Mouse (Mus musculus): Measurements from ENCODE around the gene C1qtnf6. TPM values are rescaled to one million over a fixed set of nuclear protein-coding genes. Genes with fewer than 3 reads are reported as not detected.

Gene C1qtnf6
- 35.7 and 62.6 TPM in 2 replicates for polyA plus RNA-seq (2015; fragmentation: Nextera tagmentation; extraction: Ambion mirVana)

DNA sequence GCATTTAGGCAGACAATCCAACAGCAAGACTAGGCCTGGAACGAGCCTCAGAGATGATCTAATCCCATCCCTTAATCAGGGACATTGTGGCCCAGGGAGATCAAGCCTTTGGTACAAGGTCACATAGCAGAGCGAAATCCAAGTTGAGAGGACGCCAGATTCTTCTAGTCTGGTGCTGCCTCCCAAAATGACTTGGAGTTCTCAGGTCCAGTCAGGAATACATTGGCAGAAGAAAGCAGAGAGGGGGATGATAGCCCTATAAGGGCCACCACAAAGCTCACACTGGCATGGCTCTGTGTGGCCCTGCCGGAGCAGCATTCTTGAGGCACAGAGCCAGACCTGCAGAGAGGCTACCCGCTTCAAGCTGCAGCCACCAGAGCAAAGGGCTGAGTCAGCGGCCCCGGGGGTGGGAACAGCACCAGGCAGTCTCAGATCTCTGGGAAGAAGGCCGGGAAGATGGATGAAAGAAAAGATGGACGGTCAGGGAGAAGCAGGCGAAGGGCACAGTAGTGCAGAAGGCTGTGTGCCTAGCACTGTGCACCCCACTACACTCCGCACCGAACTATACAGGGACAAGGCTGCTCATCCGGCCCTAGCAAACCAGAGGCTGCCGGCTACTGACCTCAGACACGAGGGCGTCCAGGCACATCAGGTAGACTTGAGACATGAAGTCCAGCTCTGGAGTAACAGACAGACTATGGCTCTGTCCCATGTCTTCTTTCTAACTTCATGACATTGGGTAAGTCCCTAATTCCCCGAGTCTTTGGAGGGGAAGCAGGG, at the start of gene C1qtnf6:
Gene C1qtnf6, minus strand, starts transcription at position 746 of the 780 bp plus-strand sequence.

DNA sequence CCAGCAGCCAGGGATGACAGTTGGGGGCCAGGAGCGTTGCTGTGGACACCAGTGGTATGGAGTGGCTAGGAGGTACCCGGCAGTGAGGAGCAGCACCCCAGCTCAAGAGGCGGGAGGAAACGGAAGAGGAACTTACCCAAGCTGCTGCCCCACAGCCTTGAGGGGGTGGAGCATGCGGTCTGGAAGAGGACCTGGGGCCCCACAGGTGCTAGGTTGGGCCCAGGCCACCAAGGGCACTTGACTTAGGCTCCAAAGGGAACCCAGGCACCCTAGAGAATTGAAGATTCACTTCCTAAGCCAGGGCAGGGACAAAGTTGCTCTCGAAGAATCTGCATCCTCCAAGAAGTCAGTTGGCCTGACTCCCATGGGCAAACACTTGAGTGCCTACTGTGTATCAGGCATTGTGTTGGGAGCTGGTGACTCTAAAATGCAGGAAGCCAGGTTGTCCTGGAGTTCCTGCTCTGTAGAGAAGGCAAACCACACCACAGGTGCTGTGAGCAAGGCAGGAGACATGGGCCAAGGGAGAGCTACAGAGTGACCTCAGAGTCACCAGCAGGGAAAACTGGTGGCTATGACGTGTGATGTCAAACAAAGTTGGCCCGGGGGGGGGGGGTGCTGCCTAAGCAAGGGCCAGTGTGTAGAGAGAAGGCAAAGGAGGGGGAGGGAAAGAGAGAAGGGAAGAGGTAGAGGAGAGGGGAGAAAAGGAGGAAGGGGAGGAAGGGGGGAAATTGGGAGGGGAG, 41.6 kb upstream of the C1qtnf6 start, which contains the start of gene Rac2:
Gene Rac2, minus strand, starts transcription at position 126 of the 740 bp plus-strand sequence.

DNA sequence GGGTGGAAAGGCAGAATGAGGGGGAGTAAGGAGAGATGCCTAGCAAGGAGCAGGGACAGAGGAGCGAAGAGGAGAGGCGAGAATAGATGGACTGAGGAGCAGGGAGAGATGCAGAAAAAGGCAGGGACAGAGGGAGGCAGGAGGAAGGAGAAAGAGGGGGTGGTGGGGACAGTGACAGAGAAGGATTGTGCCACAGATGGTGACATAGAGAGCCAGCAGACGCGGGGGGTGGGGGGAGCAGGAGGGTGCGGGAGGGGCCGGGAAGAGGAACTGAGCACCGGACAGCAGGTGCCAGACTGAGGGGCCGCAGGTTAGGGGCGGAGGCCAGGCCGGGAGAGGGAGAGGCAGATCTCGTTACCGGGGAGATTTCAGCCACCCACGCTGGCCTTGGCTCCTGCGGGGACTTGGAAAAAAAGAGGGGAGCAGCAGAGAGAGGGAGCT, 13.4 kb upstream of the C1qtnf6 start, which contains the start of gene Sstr3:
Gene Sstr3, minus strand, starts transcription at position 125 of the 441 bp plus-strand sequence.

DNA sequence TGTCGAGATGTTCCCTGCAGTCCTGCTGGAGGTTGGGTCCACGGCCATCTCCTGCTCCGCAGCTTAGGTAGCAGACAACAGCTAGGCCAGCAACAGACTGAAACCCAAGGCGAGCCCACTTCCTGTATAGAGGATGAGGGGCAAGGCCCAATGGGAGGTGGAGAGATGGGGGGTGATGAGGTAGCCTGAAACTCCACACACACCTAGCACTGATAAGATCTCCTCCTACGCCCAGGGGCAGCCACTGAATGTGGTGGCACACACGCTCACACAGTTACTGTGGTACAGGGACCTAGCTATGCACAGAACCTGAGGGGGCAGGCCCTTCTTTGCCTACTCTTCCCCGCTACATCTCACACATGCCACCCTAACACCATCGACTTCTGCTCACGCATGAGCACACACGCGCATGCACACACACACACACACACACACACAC, 36.2 kb downstream of the C1qtnf6 start, which contains the start of gene Il2rb:
Gene Il2rb, minus strand, starts transcription at position 304 of the 439 bp plus-strand sequence.

Other genes starting within 250 kb of the C1qtnf6 start
- 0.50 and 0.59 TPM in 2 replicates for gene Csf2rb2, start 225.7 kb downstream of the C1qtnf6 start, polyA plus RNA-seq (2015; fragmentation: Nextera tagmentation; extraction: Ambion mirVana)
- gene Csf2rb, start 205.7 kb downstream of the C1qtnf6 start, polyA plus RNA-seq (2015; fragmentation: Nextera tagmentation; extraction: Ambion mirVana) = 2.4 and 2.5 TPM in 2 replicates
- gene Tex33, start 135.5 kb downstream of the C1qtnf6 start, polyA plus RNA-seq (2015; fragmentation: Nextera tagmentation; extraction: Ambion mirVana) = not detected in 2 replicates
- gene Tst, start 125.5 kb downstream of the C1qtnf6 start, polyA plus RNA-seq (2015; fragmentation: Nextera tagmentation; extraction: Ambion mirVana) = 131 and 250 TPM in 2 replicates
- 2.3 and 3.6 TPM in 2 replicates for gene Mpst, start 125.0 kb downstream of the C1qtnf6 start, polyA plus RNA-seq (2015; fragmentation: Nextera tagmentation; extraction: Ambion mirVana)
- gene Kctd17, start 102.9 kb downstream of the C1qtnf6 start, polyA plus RNA-seq (2015; fragmentation: Nextera tagmentation; extraction: Ambion mirVana) = 42.4 and 48.4 TPM in 2 replicates
- 2.8 and 3.1 TPM in 2 replicates for gene Tmprss6, start 62.8 kb downstream of the C1qtnf6 start, polyA plus RNA-seq (2015; fragmentation: Nextera tagmentation; extraction: Ambion mirVana)
- 0.47 and 1.1 TPM in 2 replicates for gene Il2rb, start 36.1 kb downstream of the C1qtnf6 start, polyA plus RNA-seq (2015; fragmentation: Nextera tagmentation; extraction: Ambion mirVana)
- gene Sstr3, start 13.3 kb upstream of the C1qtnf6 start, polyA plus RNA-seq (2015; fragmentation: Nextera tagmentation; extraction: Ambion mirVana) = 0.14 and 0.32 TPM in 2 replicates
- 15.9 and 17.9 TPM in 2 replicates for gene Rac2, start 41.4 kb upstream of the C1qtnf6 start, polyA plus RNA-seq (2015; fragmentation: Nextera tagmentation; extraction: Ambion mirVana)
- gene Cyth4, start 65.6 kb upstream of the C1qtnf6 start, polyA plus RNA-seq (2015; fragmentation: Nextera tagmentation; extraction: Ambion mirVana) = 7.9 and 8.0 TPM in 2 replicates
- gene Elfn2, start 187.4 kb upstream of the C1qtnf6 start, polyA plus RNA-seq (2015; fragmentation: Nextera tagmentation; extraction: Ambion mirVana) = 0.25 and 0.41 TPM in 2 replicates
- gene Mfng, start 242.1 kb upstream of the C1qtnf6 start, polyA plus RNA-seq (2015; fragmentation: Nextera tagmentation; extraction: Ambion mirVana) = 8.0 and 14.8 TPM in 2 replicates